Mouse (Mus musculus): ENCODE data around the gene Spata6.

- TF ChIP-seq POLR2A (IDR thresholded peaks at IDR 0.05; ENCODE audit: insufficient read length, low read depth) (no peak), POLR2AphosphoS2 (IDR thresholded peaks at IDR 0.05; ENCODE audit: insufficient read length, low read depth) (no peak)
Observed at GRCm38 (mm10) chr4:111719296-111719695, 488 bp upstream of the Spata6 start.
